Mouse (Mus musculus) kidney, postnatal 4 days (tissue): ENCODE measurements around the gene Acvrl1.

Experiments
- DNase-seq, 2 experiments: peaks; one replicate each; pipeline ENCODE4 v3.0.0; 2021; ENCODE audit warnings: mixed read lengths in 2 of 2

Acvrl1 gene

DNA sequence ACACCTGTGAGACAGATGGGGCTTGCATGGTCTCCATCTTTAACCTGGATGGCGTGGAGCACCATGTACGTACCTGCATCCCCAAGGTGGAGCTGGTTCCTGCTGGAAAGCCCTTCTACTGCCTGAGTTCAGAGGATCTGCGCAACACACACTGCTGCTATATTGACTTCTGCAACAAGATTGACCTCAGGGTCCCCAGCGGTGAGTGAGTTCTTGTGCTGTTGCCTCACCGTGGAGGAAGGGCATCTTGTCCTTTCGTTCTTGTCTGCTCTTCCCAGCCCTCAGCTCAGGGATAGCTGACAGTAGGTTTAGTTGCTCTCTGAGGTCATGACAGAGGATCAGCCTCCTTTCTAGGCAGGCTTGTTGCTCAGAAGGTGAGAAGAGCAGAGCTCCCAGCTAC is 65.6 kb downstream of the Acvrl1 start:
- no peak for DNase-seq
